Mouse (Mus musculus): ENCODE measurements around the gene Egfl7.
A peak's percentile ranks its signal among the peaks of the same experiment; 100 is the strongest.

The Egfl7 gene

DNA sequence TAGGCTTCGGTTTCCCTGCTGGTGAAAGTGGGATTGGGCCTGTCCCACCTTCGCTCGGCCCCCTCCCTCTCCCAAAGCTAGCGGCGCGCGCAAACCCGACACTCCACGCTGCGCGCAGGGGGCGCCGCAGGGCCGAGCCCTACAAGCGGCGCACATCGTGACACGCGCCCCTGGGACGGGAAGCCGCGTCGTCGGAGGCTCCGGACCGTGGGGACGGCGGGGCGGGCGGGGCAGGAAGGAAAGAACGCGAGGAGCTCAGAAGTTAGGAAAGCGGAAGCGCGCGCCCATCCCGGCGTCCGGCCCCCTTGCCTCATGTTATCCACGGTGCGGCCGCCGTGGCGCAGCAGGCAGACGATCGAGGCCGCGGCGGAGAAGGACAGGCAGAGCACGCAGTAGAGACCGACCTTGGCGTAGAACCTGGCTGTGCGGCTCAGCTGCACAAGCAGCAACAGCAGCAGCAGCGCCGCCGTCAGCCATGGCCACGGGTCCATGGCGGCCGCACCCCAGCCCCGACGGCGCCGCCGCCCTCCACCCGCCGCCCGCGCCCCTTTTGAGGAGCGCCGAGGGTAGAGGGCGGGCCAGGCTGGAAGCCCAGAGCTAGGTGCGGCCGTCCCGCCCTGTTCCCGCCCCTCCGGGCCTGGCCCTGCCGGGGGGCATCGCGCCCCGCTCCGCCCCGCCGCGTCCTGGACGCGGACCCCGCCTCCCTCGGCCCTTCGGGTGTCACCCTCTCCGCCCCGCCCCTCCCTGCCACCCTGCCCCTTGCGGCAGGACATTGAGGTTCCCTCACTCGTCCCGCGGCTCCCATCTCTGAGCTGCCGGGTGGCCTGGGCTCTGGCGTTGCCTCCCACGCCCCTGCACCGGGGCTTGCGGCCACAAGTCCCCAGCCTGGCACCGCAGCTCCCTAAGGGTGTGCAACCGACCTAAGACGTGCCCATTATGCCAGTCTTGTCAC is 24.2 kb downstream of the Egfl7 start, which contains the start of gene Agpat2:
Gene Agpat2, minus strand, starts transcription at position 698 of the 952 bp plus-strand sequence.
- no peak for TF ChIP-seq POU5F1 (IDR thresholded peaks at IDR 0.05; ENCODE audit: borderline replicate concordance, low read length)
- TF ChIP-seq CTCF (conservative IDR thresholded peaks at IDR 0.05; ENCODE audit: low read length): no peak
- no peak for TF ChIP-seq NANOG (IDR thresholded peaks at IDR 0.05; ENCODE audit: borderline replicate concordance, low read length)

DNA sequence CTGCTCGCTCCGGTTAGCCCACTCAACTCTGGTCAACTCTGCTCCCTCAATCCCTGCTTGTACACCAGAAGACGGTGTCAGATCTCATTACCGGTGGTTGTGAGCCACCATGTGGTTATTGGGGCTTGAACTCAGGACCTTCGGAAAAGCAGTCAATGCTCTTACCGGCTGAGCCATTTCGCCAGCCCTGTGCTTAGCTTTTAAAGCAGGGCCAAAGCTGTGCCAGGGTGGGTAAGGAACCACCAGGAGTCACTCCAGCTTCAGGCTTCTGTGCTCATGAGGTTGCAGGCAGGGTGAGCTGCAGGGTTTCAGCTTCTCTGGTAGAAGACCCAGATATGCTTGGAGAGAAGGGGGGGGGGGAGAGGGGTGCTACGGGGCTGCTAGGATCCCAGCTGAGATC is 25.5 kb downstream of the Egfl7 start:
- H3K27me3 ChIP-seq (ENCODE audit: insufficient read depth, low read length): no peaks in the 10 kb centered on the region
- no peak overlapping the region for H3K4me3 ChIP-seq (replicated peaks; ENCODE audit: low read length)
- TF ChIP-seq CTCF (conservative IDR thresholded peaks at IDR 0.05; ENCODE audit: low read length): no peak
- TF ChIP-seq NANOG (IDR thresholded peaks at IDR 0.05; ENCODE audit: borderline replicate concordance, low read length): no peak
- TF ChIP-seq POU5F1 (IDR thresholded peaks at IDR 0.05; ENCODE audit: borderline replicate concordance, low read length): no peak
- H3K9me3 ChIP-seq (ENCODE audit: low read length): no peaks in the 10 kb centered on the region
- H3K36me3 ChIP-seq (ENCODE audit: insufficient read depth, low read length): 0 out of 2 replicates have a peak, but pooled peaks cover 6% of the 10 kb centered on the region
- H3K4me1 ChIP-seq (replicated peaks; ENCODE audit: low read depth, low read length): peaks cover 89% of the 10 kb centered on the region

More for the DNA sequence above, 24.2 kb downstream of the Egfl7 start, which contains the start of gene Agpat2:
- Histone ChIP-seq H3K27me3 (ENCODE audit: insufficient read depth, low read length) (no peaks in the 10 kb centered on the region), H3K4me3 (replicated peaks; ENCODE audit: low read length) (peak within 1 kb of the TSS; percentile 88), H3K9me3 (ENCODE audit: low read length) (no peaks in the 10 kb centered on the region), H3K4me1 (replicated peaks; ENCODE audit: low read depth, low read length) (peaks cover 89% of the 10 kb centered on the region), H3K36me3 (ENCODE audit: insufficient read depth, low read length) (peaks cover 17% of the 10 kb centered on the region; the same call in 1 of the 2 replicates)

DNA sequence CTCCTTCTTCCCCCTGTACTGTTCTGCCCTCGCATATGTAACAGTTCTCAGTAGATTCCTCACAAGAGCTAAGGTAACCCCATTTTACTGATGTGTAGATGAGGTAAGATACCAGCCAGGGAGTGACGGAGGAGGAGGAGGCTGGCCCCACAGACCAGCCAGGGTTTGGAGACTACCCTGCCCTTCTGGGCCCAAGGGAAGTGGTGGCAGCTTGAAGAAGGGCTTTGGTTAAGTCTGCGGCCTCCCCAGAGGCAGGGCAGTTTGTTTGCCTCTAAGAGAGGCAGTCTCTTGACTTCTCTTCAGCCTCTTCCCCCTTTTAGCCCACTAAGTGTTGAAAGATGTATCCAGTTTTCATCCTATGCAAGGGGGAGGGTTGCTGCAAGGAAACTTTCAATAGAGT is 26.8 kb downstream of the Egfl7 start:
- no peaks in the 10 kb centered on the region for H3K9me3 ChIP-seq (ENCODE audit: low read length)
- peaks cover 91% of the 10 kb centered on the region for H3K4me1 ChIP-seq (replicated peaks; ENCODE audit: low read depth, low read length)
- H3K27me3 ChIP-seq (ENCODE audit: insufficient read depth, low read length): no peaks in the 10 kb centered on the region
- no peak overlapping the region for H3K4me3 ChIP-seq (replicated peaks; ENCODE audit: low read length)
- TF ChIP-seq POU5F1 (IDR thresholded peaks at IDR 0.05; ENCODE audit: borderline replicate concordance, low read length) (no peak), NANOG (IDR thresholded peaks at IDR 0.05; ENCODE audit: borderline replicate concordance, low read length) (no peak), CTCF (conservative IDR thresholded peaks at IDR 0.05; ENCODE audit: low read length) (no peak)
- 0 out of 2 replicates have a peak, but pooled peaks cover 4% of the 10 kb centered on the region for H3K36me3 ChIP-seq (ENCODE audit: insufficient read depth, low read length)

DNA sequence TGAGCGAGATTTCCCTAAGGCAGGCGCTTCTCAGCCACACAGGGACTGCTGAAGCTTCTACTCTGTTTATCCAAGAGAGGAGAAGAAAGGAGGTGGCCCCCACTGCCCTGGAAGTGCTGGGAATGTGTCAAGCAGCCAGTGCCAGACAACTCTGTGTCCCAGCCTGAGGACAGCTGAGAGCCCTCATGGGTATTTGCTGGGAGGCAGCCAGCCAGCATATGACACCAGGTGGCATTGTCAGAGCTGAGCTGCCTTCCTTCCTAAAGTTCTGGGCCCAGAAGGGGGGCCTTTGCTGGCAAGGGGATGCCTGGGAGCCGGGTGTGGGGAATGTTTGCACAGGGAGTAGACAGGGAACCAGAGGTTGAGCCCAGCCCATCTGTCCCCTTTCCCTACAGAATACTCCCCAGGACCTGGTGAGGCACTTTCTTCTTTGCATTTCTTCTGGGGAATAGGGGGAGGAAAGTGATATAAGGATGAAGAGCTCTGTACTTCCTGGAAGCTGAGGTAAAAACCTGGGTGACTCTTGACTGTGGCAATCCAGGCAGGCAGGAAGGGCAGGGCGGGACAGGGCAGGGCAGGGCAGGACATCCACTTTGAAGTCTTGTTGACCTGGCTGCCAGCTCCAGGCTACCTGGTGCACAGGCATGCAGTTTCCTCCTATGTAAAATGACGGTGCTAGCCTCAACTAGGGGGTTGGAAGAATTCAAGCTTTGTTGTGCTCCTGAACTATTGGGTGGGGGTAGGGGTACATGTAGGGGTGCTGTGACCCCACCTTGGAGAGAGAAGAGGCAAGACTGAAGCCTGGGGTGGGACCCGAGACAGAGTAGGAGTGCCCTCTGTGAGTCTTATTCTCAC is 27.5 kb downstream of the Egfl7 start:
- H3K9me3 ChIP-seq (ENCODE audit: low read length): no peaks in the 10 kb centered on the region
- H3K36me3 ChIP-seq (ENCODE audit: insufficient read depth, low read length): no peaks in the 10 kb centered on the region
- no peaks in the 10 kb centered on the region for H3K27me3 ChIP-seq (ENCODE audit: insufficient read depth, low read length)
- H3K4me1 ChIP-seq (replicated peaks; ENCODE audit: low read depth, low read length): peaks cover 91% of the 10 kb centered on the region
- 0 out of 2 replicates have a peak overlapping the region, but pooled peaks have one; percentile 7 for H3K4me3 ChIP-seq (replicated peaks; ENCODE audit: low read length)
- TF ChIP-seq NANOG (IDR thresholded peaks at IDR 0.05; ENCODE audit: borderline replicate concordance, low read length): no peak
- no peak for TF ChIP-seq POU5F1 (IDR thresholded peaks at IDR 0.05; ENCODE audit: borderline replicate concordance, low read length)
- TF ChIP-seq CTCF (conservative IDR thresholded peaks at IDR 0.05; ENCODE audit: low read length): no peak

DNA sequence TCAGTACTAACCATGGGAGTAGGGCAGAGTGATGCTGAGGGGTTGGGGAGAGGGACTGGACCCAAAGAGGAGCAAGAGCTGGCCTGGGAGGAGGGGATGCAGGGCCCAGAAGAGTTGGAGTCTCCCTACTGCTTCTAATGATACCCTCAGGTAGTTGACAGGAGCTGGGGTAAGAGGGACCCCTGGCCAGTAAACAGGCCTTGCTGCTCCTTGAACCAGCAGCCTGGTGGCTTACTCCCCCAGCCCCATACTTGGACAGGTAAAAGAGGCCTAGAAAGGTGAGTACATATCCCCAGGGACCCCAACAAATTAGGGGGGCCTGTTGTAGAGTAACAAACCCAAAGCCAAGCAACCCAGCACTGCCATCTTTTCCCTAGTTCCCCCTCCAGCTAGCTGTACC is 29.0 kb downstream of the Egfl7 start:
- H3K9me3 ChIP-seq (ENCODE audit: low read length): no peaks in the 10 kb centered on the region
- no peaks in the 10 kb centered on the region for H3K27me3 ChIP-seq (ENCODE audit: insufficient read depth, low read length)
- H3K4me1 ChIP-seq (replicated peaks; ENCODE audit: low read depth, low read length): peaks cover 94% of the 10 kb centered on the region
- no peak overlapping the region for H3K4me3 ChIP-seq (replicated peaks; ENCODE audit: low read length)
- TF ChIP-seq POU5F1 (IDR thresholded peaks at IDR 0.05; ENCODE audit: borderline replicate concordance, low read length) (no peak), CTCF (conservative IDR thresholded peaks at IDR 0.05; ENCODE audit: low read length) (no peak), NANOG (IDR thresholded peaks at IDR 0.05; ENCODE audit: borderline replicate concordance, low read length) (no peak)
- no peaks in the 10 kb centered on the region for H3K36me3 ChIP-seq (ENCODE audit: insufficient read depth, low read length)

DNA sequence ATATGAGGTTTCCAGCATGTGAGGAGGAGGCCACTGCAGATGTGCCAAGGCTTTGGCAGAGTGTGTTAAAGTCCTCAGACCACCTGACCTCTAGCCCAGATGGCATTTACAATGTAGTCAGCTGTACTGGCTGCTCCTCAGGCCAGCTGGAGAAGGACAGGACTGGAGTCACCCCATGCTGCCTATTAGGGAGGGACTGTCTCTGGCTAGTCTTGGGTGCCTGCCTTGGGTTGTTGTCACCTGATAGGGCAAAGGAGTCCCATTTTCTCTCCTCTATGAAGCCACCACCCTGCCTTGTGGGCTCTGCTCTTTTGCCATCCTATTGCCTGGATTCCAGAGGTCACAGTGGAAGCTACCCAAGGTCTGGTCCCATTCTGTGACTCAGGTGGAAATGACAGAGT is 29.4 kb downstream of the Egfl7 start:
- Histone ChIP-seq H3K9me3 (ENCODE audit: low read length) (no peaks in the 10 kb centered on the region), H3K4me1 (replicated peaks; ENCODE audit: low read depth, low read length) (peaks cover 99% of the 10 kb centered on the region), H3K36me3 (ENCODE audit: insufficient read depth, low read length) (no peaks in the 10 kb centered on the region), H3K27me3 (ENCODE audit: insufficient read depth, low read length) (no peaks in the 10 kb centered on the region), H3K4me3 (replicated peaks; ENCODE audit: low read length) (no peak overlapping the region)
- TF ChIP-seq POU5F1 (IDR thresholded peaks at IDR 0.05; ENCODE audit: borderline replicate concordance, low read length): no peak
- no peak for TF ChIP-seq NANOG (IDR thresholded peaks at IDR 0.05; ENCODE audit: borderline replicate concordance, low read length)
- TF ChIP-seq CTCF (conservative IDR thresholded peaks at IDR 0.05; ENCODE audit: low read length): no peak

DNA sequence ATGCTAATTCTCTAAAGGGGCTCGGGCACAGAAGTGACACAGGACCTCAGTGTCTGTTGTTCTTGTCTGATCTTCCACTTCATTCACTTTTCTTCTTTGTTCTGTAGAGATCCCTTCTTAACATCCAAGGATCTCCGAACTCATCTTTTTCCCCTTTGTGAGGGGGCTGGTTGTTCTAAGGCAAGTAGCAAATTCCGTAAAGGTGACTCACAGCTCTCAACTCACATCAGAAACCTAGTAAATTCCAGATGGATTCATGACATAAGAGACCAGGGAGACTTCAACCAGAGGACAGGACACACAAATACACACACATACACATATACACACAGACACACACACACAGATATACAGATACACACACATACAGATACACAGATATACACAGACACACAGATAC is 30.7 kb downstream of the Egfl7 start:
- Histone ChIP-seq H3K4me3 (replicated peaks; ENCODE audit: low read length) (peak overlapping the region; percentile 5; the same call in 1 of the 2 replicates), H3K27me3 (ENCODE audit: insufficient read depth, low read length) (no peaks in the 10 kb centered on the region), H3K36me3 (ENCODE audit: insufficient read depth, low read length) (no peaks in the 10 kb centered on the region), H3K9me3 (ENCODE audit: low read length) (no peaks in the 10 kb centered on the region), H3K4me1 (replicated peaks; ENCODE audit: low read depth, low read length) (peaks cover 100% of the 10 kb centered on the region)
- no peak for TF ChIP-seq NANOG (IDR thresholded peaks at IDR 0.05; ENCODE audit: borderline replicate concordance, low read length)
- TF ChIP-seq CTCF (conservative IDR thresholded peaks at IDR 0.05; ENCODE audit: low read length): no peak
- no peak for TF ChIP-seq POU5F1 (IDR thresholded peaks at IDR 0.05; ENCODE audit: borderline replicate concordance, low read length)

DNA sequence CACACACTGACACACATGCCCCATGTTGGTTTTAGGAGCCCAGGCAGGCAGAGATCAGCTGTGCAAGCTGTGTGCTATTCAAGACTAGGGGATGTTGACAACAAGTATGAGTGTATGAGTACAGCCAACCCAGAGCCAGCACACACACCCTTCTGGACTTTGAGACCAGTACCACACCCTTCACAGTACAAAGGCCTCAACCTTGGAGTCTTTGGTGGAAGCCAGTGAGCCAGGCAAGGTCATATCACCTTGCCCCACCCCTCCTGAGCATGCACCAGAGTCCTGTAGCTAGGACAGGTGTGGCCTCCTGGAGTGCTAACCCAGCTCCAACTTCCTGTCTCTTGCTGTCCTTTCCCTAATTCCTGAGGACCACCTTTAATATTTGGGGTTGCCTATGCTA is 31.2 kb downstream of the Egfl7 start:
- TF ChIP-seq POU5F1 (IDR thresholded peaks at IDR 0.05; ENCODE audit: borderline replicate concordance, low read length) (no peak), NANOG (IDR thresholded peaks at IDR 0.05; ENCODE audit: borderline replicate concordance, low read length) (peak; percentile 41; the same call in 1 of the 2 replicates)
- Histone ChIP-seq H3K4me3 (replicated peaks; ENCODE audit: low read length) (peak overlapping the region; percentile 5; the same call in 1 of the 2 replicates), H3K27me3 (ENCODE audit: insufficient read depth, low read length) (no peaks in the 10 kb centered on the region), H3K4me1 (replicated peaks; ENCODE audit: low read depth, low read length) (peaks cover 95% of the 10 kb centered on the region), H3K9me3 (ENCODE audit: low read length) (no peaks in the 10 kb centered on the region), H3K36me3 (ENCODE audit: insufficient read depth, low read length) (no peaks in the 10 kb centered on the region)

Measured in E14TG2a.4 (cell line).